Mouse (Mus musculus) stomach, embryonic 16.5 days (tissue): ENCODE data around the gene Map7d3. TPM values are rescaled to one million over a fixed set of nuclear protein-coding genes. Genes with fewer than 3 reads are reported as not detected.

ENCODE experiments used
- ATAC-seq: fragments of 200-750 bp; cut with Nextera tagmentation; 2 replicates; pipeline ENCODE4 v1.8.0; 2017; ENCODE audit warnings: moderate number of reproducible peaks, moderate TSS enrichment; ENCODE audit not compliant: insufficient read depth, low FRiP score
- H3K27ac ChIP-seq: fragments of 300-500 bp; sonication (generic); 2 replicates; pipeline ENCODE4 v1.5.1; 2014; ENCODE audit warnings: low read length
- H3K27me3 ChIP-seq: fragments of 300-500 bp; sonication (generic); 2 replicates; pipeline ENCODE4 v1.6.1; 2014; ENCODE audit warnings: low read length, control low read depth, mixed read lengths; ENCODE audit not compliant: control insufficient read depth, insufficient read depth
- H3K36me3 ChIP-seq: fragments of 300-500 bp; sonication (generic); 2 replicates; pipeline ENCODE4 v1.6.1; 2014; ENCODE audit warnings: low read length; ENCODE audit not compliant: control insufficient read depth, insufficient read depth
- H3K4me1 ChIP-seq: fragments of 300-500 bp; sonication (generic); 2 replicates; pipeline ENCODE4 v1.6.1; 2014; ENCODE audit warnings: low read length, control low read depth, mixed read lengths; ENCODE audit not compliant: control insufficient read depth, insufficient read depth
- H3K4me2 ChIP-seq: fragments of 300-500 bp; sonication (generic); 2 replicates; pipeline ENCODE4 v1.6.1; 2014; ENCODE audit warnings: low read depth, low read length, mixed read lengths
- H3K4me3 ChIP-seq: fragments of 300-500 bp; sonication (generic); replicated peaks from 2 replicates; pipeline ENCODE4 v1.5.1; 2014; ENCODE audit warnings: mild to moderate bottlenecking, low read length
- H3K9ac ChIP-seq: fragments of 300-500 bp; sonication (generic); 2 replicates; pipeline ENCODE4 v1.6.1; 2014; ENCODE audit warnings: low read length
- H3K9me3 ChIP-seq: fragments of 300-500 bp; sonication (generic); replicated peaks from 2 replicates; pipeline ENCODE4 v1.6.1; 2016; ENCODE audit warnings: low read length, control low read depth; ENCODE audit not compliant: control insufficient read depth
- WGBS: fragments of 180-500 bp; shearing (Covaris S2); extraction: QIAGEN DNeasy Blood & Tissue Kit; methylation state at CpG from one replicate; pipeline ENCODE4 v1.1.7; 2014; 5-methylcytosine and 5-hydroxymethylcytosine counted together
- polyA plus RNA-seq: library from polyadenylated mRNA; unstranded; fragments of >200 nt; fragmentation: Nextera tagmentation; extraction: Ambion mirVana; gene quantifications from 2 replicates; pipeline ENCODE4 v1.2.1, GENCODE M21; 2015

Map7d3 gene
- polyA plus RNA-seq, 1 experiment from 2014 or later, result 2.2 TPM

GRCm38 (mm10) chrX:56786281-56787061 lies 35.7 kb downstream of the Map7d3 start:
- Histone ChIP-seq H3K27me3 (no peaks in the 10 kb centered on the region), H3K4me1 (no peaks in the 10 kb centered on the region; the same call in 1 of the 2 replicates), H3K4me3 (no peak overlapping the region), H3K9me3 (no peaks in the 10 kb centered on the region), H3K36me3 (no peaks in the 10 kb centered on the region), H3K9ac (no peak overlapping the region), H3K27ac (no peak overlapping the region), H3K4me2 (no peak overlapping the region)
- WGBS, result 60% methylated on average over 6 of the region's 6 CpGs
- ATAC-seq, result peak; percentile 83; the same call in 1 of the 2 replicates

GRCm38 (mm10) chrX:56773329-56773728 lies 48.8 kb downstream of the Map7d3 start:
- Histone ChIP-seq H3K9me3 (no peaks in the 10 kb centered on the region), H3K4me1 (no peaks in the 10 kb centered on the region), H3K4me3 (no peak overlapping the region), H3K9ac (no peak overlapping the region), H3K27ac (no peak overlapping the region), H3K27me3 (no peaks in the 10 kb centered on the region), H3K4me2 (no peak overlapping the region), H3K36me3 (no peaks in the 10 kb centered on the region)
- no peak for ATAC-seq
- WGBS, result 86% methylated on average over 4 of the region's 4 CpGs

GRCm38 (mm10) chrX:56771751-56772150 lies 50.4 kb downstream of the Map7d3 start:
- Histone ChIP-seq H3K36me3 (no peaks in the 10 kb centered on the region), H3K4me1 (no peaks in the 10 kb centered on the region), H3K9ac (no peak overlapping the region), H3K27ac (no peak overlapping the region), H3K4me3 (no peak overlapping the region), H3K27me3 (no peaks in the 10 kb centered on the region), H3K4me2 (no peak overlapping the region), H3K9me3 (no peaks in the 10 kb centered on the region)
- 60% methylated on average over 1 of the region's 1 CpGs for WGBS
- ATAC-seq, result no peak

GRCm38 (mm10) chrX:56769838-56770237 lies 52.3 kb downstream of the Map7d3 start:
- Histone ChIP-seq H3K4me2 (no peak overlapping the region), H3K9ac (no peak overlapping the region), H3K4me3 (no peak overlapping the region), H3K27me3 (no peaks in the 10 kb centered on the region), H3K9me3 (no peaks in the 10 kb centered on the region), H3K36me3 (no peaks in the 10 kb centered on the region), H3K27ac (no peak overlapping the region), H3K4me1 (no peaks in the 10 kb centered on the region)
- ATAC-seq, result peak; percentile 62; the same call in 1 of the 2 replicates

- H3K4me3 ChIP-seq, result no peak overlapping the region
- no peak for ATAC-seq
- 88% methylated on average over 3 of the region's 3 CpGs for WGBS
Measured at GRCm38 (mm10) chrX:56760257-56760760, 61.8 kb downstream of the Map7d3 start.

GRCm38 (mm10) chrX:56756352-56756751 lies 65.8 kb downstream of the Map7d3 start:
- 54% methylated on average over 7 of the region's 7 CpGs for WGBS
- no peaks in the 10 kb centered on the region for H3K27me3 ChIP-seq

More at GRCm38 (mm10) chrX:56760257-56760760, 61.8 kb downstream of the Map7d3 start:
- no peak overlapping the region for H3K4me2 ChIP-seq
- H3K9me3 ChIP-seq, result no peaks in the 10 kb centered on the region
- H3K27ac ChIP-seq, result no peak overlapping the region
- no peaks in the 10 kb centered on the region for H3K36me3 ChIP-seq
- H3K9ac ChIP-seq, result no peak overlapping the region
- no peaks in the 10 kb centered on the region for H3K27me3 ChIP-seq
- no peaks in the 10 kb centered on the region for H3K4me1 ChIP-seq

GRCm38 (mm10) chrX:56755646-56756045 lies 66.5 kb downstream of the Map7d3 start:
- Histone ChIP-seq H3K4me2 (no peak overlapping the region), H3K9me3 (no peaks in the 10 kb centered on the region), H3K9ac (no peak overlapping the region), H3K27me3 (no peaks in the 10 kb centered on the region), H3K4me1 (no peaks in the 10 kb centered on the region), H3K27ac (no peak overlapping the region), H3K36me3 (no peaks in the 10 kb centered on the region), H3K4me3 (no peak overlapping the region)
- ATAC-seq, result no peak
- WGBS, result 35% methylated on average over 2 of the region's 2 CpGs

More at GRCm38 (mm10) chrX:56756352-56756751, 65.8 kb downstream of the Map7d3 start:
- no peaks in the 10 kb centered on the region for H3K9me3 ChIP-seq
- no peak overlapping the region for H3K27ac ChIP-seq
- H3K4me3 ChIP-seq, result no peak overlapping the region
- H3K9ac ChIP-seq, result no peak overlapping the region
- no peak overlapping the region for H3K4me2 ChIP-seq
- H3K4me1 ChIP-seq, result no peaks in the 10 kb centered on the region
- H3K36me3 ChIP-seq, result no peaks in the 10 kb centered on the region
- peak; percentile 76; the same call in 1 of the 2 replicates for ATAC-seq

GRCm38 (mm10) chrX:56753317-56754289 lies 68.5 kb downstream of the Map7d3 start:
- Histone ChIP-seq H3K4me2 (no peak overlapping the region), H3K4me3 (no peak overlapping the region), H3K4me1 (no peaks in the 10 kb centered on the region), H3K27me3 (no peaks in the 10 kb centered on the region), H3K36me3 (no peaks in the 10 kb centered on the region), H3K9me3 (no peaks in the 10 kb centered on the region), H3K27ac (no peak overlapping the region), H3K9ac (no peak overlapping the region)
- 68% methylated on average over 8 of the region's 8 CpGs for WGBS
- ATAC-seq, result no peak
